Mouse (Mus musculus): ENCODE results near the gene Cyb5rl.

DNA sequence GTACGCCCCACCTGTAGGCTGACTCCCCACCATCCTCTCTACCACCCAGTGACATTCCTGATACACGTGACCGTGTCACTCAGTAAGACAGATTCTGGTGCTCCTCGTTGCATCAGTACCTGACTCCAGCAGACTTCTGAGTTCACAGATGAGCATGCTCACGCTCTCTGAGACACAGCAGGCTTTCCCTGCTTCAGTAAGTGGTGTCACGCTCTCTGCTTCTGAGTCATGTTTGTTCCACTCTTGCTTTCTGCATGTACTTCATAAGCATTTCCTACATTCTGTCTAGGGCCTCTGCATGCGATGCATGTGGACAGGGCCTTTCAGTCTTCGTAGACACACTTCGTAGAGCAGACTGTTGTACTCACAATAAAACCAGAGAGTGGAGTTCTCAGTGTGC is 5.6 kb downstream of the Cyb5rl start:
- TF ChIP-seq CTCF (conservative IDR thresholded peaks at IDR 0.05; ENCODE audit: low read length) = no peak
- TF ChIP-seq POU5F1 (IDR thresholded peaks at IDR 0.05; ENCODE audit: borderline replicate concordance, low read length) = no peak
- TF ChIP-seq NANOG (IDR thresholded peaks at IDR 0.05; ENCODE audit: borderline replicate concordance, low read length) = no peak
